Mouse (Mus musculus): Measurements from ENCODE around the gene Dock9. TPM values are rescaled to one million over a fixed set of nuclear protein-coding genes. Genes with fewer than 3 reads are reported as not detected.

Gene Dock9
- total RNA-seq, 2 experiments from 2014 or later = 79.1 to 100 TPM

DNA sequence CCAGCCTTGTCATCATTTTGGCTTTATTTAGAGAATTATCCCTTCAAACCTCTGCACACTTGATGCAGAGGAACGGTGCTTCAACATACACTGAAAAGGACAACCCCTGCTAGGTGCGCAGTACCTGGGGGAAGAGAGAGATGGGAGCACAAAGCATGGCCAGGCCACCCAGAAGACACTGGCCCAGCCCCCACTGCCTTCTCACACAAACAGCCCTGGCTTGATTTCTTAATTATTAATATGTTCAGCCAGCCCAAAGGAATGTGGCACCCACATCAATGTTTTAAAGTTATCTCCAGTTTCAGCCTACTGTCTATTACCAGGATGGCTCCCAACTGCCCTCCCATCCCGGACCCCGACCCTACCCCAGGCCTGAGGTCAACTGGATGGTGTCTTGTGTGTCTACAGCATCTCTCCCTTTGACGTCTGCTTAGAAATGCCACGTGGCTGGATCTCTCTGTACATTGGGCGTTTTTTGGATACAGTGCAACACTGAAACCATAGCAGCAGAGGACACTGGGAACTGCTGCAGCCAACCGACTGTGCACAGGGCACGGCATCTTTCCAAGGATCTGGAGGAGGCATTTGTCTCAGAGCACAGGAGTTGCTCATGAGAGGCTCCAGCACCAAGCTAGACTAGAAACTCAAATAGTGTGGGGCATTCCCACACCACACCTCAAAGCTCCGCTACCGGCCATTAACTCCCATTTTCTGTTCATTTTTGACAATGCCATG is 120.9 kb downstream of the Dock9 start:
- peak in 1 of 2 experiments; percentile 46 for DNase-seq (ENCODE audit: low spot score in 2 of 2)
- intact Hi-C loops (cut with DNase I) = loop anchor here (5.0 kb wide), 1 partner anchor 61 kb away; no protein-coding TSS in a partner anchor

GRCm38 (mm10) chr14:121676121-121676591 is 121.5 kb downstream of the Dock9 start:
- intact Hi-C loops (cut with DNase I) = loop anchor here (5.0 kb wide), 1 partner anchor 61 kb away; no protein-coding TSS in a partner anchor

GRCm38 (mm10) chr14:121675579-121675978 is 122.1 kb downstream of the Dock9 start:
- intact Hi-C loops (cut with DNase I) = loop anchor here (5.0 kb wide), 1 partner anchor 62 kb away; no protein-coding TSS in a partner anchor
- DNase-seq (ENCODE audit: low spot score in 2 of 2) = no peak

More at GRCm38 (mm10) chr14:121676121-121676591, 121.5 kb downstream of the Dock9 start:
- DNase-seq (ENCODE audit: low spot score in 2 of 2) = no peak

- intact Hi-C loops (cut with DNase I) = loop anchor here (5.0 kb wide), 1 partner anchor 62 kb away; no protein-coding TSS in a partner anchor
- no peak for DNase-seq (ENCODE audit: low spot score in 2 of 2)
These were observed 122.5 kb downstream of the Dock9 start for GRCm38 (mm10) chr14:121675146-121675545.

DNA sequence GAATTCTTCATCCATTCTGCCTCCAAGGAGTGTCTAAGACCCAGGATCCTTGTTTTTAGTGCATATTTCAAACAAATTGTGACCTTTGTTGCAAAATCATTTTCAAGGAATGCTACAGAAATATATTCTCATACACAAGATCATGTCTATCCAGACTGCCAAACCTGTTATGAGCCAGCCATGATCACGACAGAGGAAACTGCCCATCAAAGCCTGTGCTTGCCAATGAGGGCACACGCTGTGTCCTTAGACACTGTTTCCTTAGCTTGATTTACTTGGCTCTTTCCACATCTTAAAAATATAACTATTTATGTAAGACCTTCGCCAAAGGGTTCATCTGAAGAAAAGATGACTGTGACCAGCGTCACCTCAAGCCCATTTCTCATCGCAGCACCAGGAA is 127.6 kb downstream of the Dock9 start:
- intact Hi-C loops (cut with DNase I) = no loop called here
- no peak for DNase-seq (ENCODE audit: low spot score in 2 of 2)

GRCm38 (mm10) chr14:121666641-121667274 is 130.9 kb downstream of the Dock9 start:
- no peak for DNase-seq (ENCODE audit: low spot score in 2 of 2)
- intact Hi-C loops (cut with DNase I) = no loop called here

DNA sequence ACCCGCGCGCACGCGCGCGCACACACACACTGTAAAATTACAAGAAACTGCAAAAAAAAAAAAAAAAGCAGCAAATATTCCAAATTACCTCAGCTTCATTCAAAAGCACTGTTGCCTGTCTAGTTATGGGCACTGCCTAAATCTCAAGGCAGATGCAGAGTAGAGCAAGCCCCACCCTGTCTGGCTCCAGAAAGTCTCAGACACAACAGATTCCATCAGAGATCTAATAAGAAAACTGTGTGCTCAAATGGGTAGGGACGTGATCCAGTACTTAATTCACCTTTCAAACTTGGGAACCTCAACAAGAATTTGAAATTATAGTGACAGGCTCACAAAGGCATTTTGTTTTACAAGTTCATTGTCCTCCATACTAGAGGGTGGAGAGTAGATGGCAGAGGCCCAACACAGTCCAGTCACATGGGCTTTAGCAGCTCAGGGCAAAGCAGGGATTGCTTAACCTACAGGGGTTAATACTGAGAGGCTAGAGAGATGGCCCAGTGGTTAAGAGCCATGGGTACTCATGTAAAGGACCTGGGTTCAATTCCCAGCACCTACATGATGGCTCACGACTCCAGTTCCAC is 131.9 kb downstream of the Dock9 start:
- DNase-seq (ENCODE audit: low spot score in 2 of 2) = no peak
- intact Hi-C loops (cut with DNase I) = no loop called here

- DNase-seq (ENCODE audit: low spot score in 2 of 2) = no peak
- intact Hi-C loops (cut with DNase I) = loop anchor here (5.0 kb wide), 1 partner anchor 33 kb away; no protein-coding TSS in a partner anchor
These were observed 133.7 kb downstream of the Dock9 start for GRCm38 (mm10) chr14:121663913-121664312.

GRCm38 (mm10) chr14:121660918-121661317 is 136.7 kb downstream of the Dock9 start:
- DNase-seq (ENCODE audit: low spot score in 2 of 2) = no peak
- intact Hi-C loops (cut with DNase I) = loop anchor here (5.0 kb wide), 1 partner anchor 36 kb away; no protein-coding TSS in a partner anchor

- no peak for DNase-seq (ENCODE audit: low spot score in 2 of 2)
- intact Hi-C loops (cut with DNase I) = loop anchor here (5.0 kb wide), 1 partner anchor 37 kb away; no protein-coding TSS in a partner anchor
These were observed 137.3 kb downstream of the Dock9 start for GRCm38 (mm10) chr14:121660167-121660894.

DNA sequence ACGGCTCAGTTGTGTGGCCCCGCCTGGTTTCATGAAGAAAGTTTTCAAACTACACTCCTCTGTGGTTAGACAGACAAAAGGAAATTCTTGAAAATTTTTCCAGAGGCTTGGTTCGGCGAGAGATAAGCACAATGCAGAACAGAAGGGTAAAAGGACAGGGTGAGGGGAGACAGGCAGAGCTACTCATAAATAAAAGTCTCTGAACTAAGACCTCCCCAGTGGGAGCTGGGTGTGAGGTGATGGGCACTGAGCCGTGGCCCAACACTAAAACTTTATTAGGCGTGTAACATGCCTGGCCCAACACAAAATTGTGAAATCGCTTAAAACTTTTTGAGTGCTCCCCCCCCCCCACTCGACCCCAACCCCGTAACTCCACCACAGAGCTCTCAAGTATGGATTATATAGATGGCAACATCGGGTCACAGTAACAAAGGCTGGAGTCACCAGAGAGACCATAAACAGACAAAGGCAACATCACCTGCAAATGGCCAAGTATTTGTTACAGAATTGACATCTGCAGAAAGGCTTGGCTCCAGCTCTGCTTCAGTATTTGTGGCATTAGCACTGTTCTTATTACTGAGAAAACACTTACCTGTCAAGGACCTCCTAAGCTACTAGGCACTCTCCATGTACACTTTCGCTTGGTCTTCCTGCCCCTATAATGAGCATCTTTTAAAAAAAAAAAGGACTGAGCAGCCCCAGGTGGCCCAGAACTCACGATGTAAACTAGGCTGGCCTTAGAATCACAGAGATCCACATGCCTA is 138.4 kb downstream of the Dock9 start:
- intact Hi-C loops (cut with DNase I) = no loop called here
- DNase-seq (ENCODE audit: low spot score in 2 of 2) = no peak

GRCm38 (mm10) chr14:121658537-121658936 is 139.1 kb downstream of the Dock9 start:
- intact Hi-C loops (cut with DNase I) = no loop called here
- DNase-seq (ENCODE audit: low spot score in 2 of 2) = no peak

DNA sequence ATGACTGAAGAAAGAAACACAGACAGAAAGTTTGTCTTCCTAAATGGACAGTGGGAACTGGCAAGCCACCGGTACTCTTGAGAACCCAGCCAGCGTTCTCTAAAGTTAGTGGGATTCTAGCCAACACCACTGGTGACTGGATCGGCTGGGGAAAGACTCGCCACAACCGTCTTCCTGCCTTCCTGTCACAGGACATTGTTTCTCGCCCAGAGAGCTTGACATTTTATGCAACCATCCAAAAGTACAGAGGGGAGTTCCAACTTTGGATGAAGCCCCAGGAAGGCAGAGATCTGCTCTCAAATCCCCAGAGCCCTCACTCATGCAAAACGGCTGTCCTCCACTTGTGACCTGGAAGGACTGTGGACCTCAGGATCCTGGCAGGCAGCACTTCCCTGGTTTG is 140.0 kb downstream of the Dock9 start:
- intact Hi-C loops (cut with DNase I) = no loop called here
- DNase-seq (ENCODE audit: low spot score in 2 of 2) = no peak

DNA sequence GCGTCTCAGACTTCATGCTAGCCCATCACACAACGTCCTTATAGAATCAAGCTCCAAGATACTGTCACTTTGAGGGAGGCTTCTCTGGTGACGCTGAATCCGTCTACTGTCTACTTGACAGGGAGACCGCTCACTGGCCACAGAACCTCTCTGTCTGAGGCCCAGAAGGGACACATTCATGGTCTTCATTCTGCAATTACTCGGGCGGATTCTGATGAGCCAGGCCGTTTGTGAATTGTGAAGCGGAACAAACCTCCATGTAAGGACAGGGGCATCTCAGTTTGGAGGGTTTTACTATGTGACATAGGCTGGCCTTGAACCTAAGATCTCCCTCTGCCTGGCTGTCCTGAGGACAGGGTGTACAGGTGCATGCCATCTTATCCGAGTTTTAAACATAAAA is 140.7 kb downstream of the Dock9 start:
- intact Hi-C loops (cut with DNase I) = no loop called here

DNA sequence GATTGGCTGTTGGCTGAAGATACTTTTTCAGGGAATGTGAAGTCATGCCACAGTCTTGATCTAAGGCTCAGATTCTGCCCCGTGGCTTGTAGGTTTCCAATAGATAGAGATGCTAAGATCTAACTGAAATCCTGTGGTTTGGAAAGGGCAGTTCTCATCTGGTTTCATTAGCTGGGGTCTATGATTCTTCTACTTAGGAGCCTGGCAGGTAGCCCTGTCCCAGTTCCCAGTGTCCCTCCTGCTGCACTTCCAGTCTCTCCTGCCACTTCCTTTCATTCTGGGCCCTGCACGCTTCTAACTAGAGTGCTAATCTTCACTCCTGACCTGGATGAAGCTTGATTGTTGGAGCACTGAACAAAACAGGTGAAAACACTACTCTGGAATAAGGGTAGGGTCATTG is 142.7 kb downstream of the Dock9 start:
- no peak for DNase-seq (ENCODE audit: low spot score in 2 of 2)
- intact Hi-C loops (cut with DNase I) = no loop called here

More for the DNA sequence above, 140.7 kb downstream of the Dock9 start:
- DNase-seq (ENCODE audit: low spot score in 2 of 2) = no peak

GRCm38 (mm10) chr14:121654416-121654967 is 143.1 kb downstream of the Dock9 start:
- no peak for DNase-seq (ENCODE audit: low spot score in 2 of 2)
- intact Hi-C loops (cut with DNase I) = no loop called here

- intact Hi-C loops (cut with DNase I) = no loop called here
- no peak for DNase-seq (ENCODE audit: low spot score in 2 of 2)
These were observed 143.9 kb downstream of the Dock9 start for GRCm38 (mm10) chr14:121653717-121654116.

DNA sequence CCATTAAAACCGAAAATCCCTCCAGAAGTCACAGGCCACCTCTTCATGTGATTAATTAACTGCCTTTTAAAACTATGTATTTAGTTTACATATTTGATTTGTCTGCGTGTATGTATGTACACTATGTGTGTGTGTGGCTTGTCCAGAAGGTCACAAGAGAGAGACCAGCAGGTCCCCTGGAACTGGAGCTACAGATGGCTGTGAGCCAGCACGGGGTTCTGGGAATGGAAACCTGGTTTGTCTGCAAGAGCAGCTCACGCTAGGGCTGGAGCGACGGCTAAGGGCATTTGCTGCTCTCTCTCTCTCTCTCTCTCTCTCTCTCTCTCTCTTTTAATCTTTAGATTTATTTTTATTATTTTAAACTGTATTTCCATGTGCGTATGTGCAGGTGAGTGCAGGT is 144.4 kb downstream of the Dock9 start:
- DNase-seq (ENCODE audit: low spot score in 2 of 2) = no peak

More for the DNA sequence above, 144.4 kb downstream of the Dock9 start:
- intact Hi-C loops (cut with DNase I) = no loop called here
